ENCODE assay signal across 9 mouse cellular contexts in genomic region chr8:11999736-12000458, GRCm38 (mm10).
DNase-seq lines count a peak whose midpoint lies in the region; ATAC-seq and TF ChIP-seq lines count a peak whose summit lies in the region.
"Had no signal": no experiment of that assay in that cellular context is flagged by ENCODE, and none has a peak within 500 bp of the region (broad histone marks: within the 10 kb centered on the region; RNA-seq: fewer than 3 reads in every experiment).

No protein-coding gene starts in this region.

- no peak for ATAC-seq in lung, embryonic 14.5 days (ENCODE audit: insufficient read depth)
- ATAC-seq in megakaryocyte-erythroid progenitor cell, adult 5-6 weeks (replicated peaks; ENCODE audit: low FRiP score, low TSS enrichment, poor library complexity, severe bottlenecking): no peak

- 24% methylated on average over 23 of the region's 23 CpGs for WGBS in cerebellum, adult 2 months
- 32% methylated on average over 23 of the region's 23 CpGs for WGBS in lung, embryonic 14.5 days

- no peak for DNase-seq in testis, postnatal 14 days (ENCODE audit: low spot score)
- peak; percentile 20 to 25 for DNase-seq in cerebellum, adult 2 months
- peak; percentile 53 for DNase-seq in forelimb bud, embryonic 11.5 days (ENCODE audit: low read depth, low spot score)
- peak; percentile 50 to 64 for DNase-seq in kidney, postnatal 25 days
- peak; percentile 88 for DNase-seq in lung, embryonic 14.5 days
- peak; percentile 82 for DNase-seq in retina, embryonic 14.5 days (ENCODE audit: low spot score)

- no peaks in the 10 kb centered on the region for H3K27me3 ChIP-seq in testis, adult 2 months (ENCODE audit: control insufficient read depth, insufficient read depth, low read length)
- H3K27me3 ChIP-seq in cerebellum, adult 2 months (ENCODE audit: control insufficient read depth, insufficient read depth, low read length): no peaks in the 10 kb centered on the region; the same call in 1 of the 2 replicates
- peaks cover 13% of the 10 kb centered on the region for H3K27me3 ChIP-seq in lung, embryonic 14.5 days (ENCODE audit: insufficient read depth, low read length)

- H3K27ac ChIP-seq in testis, adult 2 months (ENCODE audit: control insufficient read depth, insufficient read depth, low read depth, low read length): no peak overlapping the region
- no peak overlapping the region for H3K27ac ChIP-seq in cerebellum, adult 2 months (ENCODE audit: insufficient read depth, low read length)
- H3K27ac ChIP-seq in lung, embryonic 14.5 days (ENCODE audit: low read depth): no peak overlapping the region

- no peak overlapping the region for H3K9ac ChIP-seq in lung, embryonic 14.5 days

- no peak for TF ChIP-seq POLR2A in testis, adult 2 months (IDR thresholded peaks at IDR 0.05; ENCODE audit: control insufficient read depth, low read depth, low read length)
- TF ChIP-seq POLR2A in cerebellum, adult 2 months (IDR thresholded peaks at IDR 0.05; ENCODE audit: borderline replicate concordance, insufficient read depth, low read length): no peak

- H3K9me3 ChIP-seq in lung, embryonic 14.5 days (ENCODE audit: low read depth, low read length): no peaks in the 10 kb centered on the region

- no peaks in the 10 kb centered on the region for H3K36me3 ChIP-seq in testis, adult 2 months (ENCODE audit: control insufficient read depth, insufficient read depth, low read length)
- no peaks in the 10 kb centered on the region for H3K36me3 ChIP-seq in lung, embryonic 14.5 days (ENCODE audit: insufficient read depth)

- TF ChIP-seq CTCF in testis, adult 2 months (IDR thresholded peaks at IDR 0.05; ENCODE audit: control insufficient read depth, insufficient read depth, insufficient replicate concordance, low read depth, low read length): peak; percentile 31; the same call in 1 of the 2 replicates
- peak; percentile 71 for TF ChIP-seq CTCF in cerebellum, adult 2 months (IDR thresholded peaks at IDR 0.05; ENCODE audit: borderline replicate concordance, insufficient read depth, low read depth, low read length)
- TF ChIP-seq CTCF in lung, embryonic 14.5 days (IDR thresholded peaks at IDR 0.05; ENCODE audit: low read depth): peak; percentile 81

- H3K4me1 ChIP-seq in testis, adult 2 months (ENCODE audit: control insufficient read depth, insufficient read depth, low read length): no peaks in the 10 kb centered on the region
- no peaks in the 10 kb centered on the region for H3K4me1 ChIP-seq in cerebellum, adult 2 months (ENCODE audit: control insufficient read depth, insufficient read depth, low read length)
- H3K4me1 ChIP-seq in lung, embryonic 14.5 days (ENCODE audit: insufficient read depth): no peaks in the 10 kb centered on the region

- no peak overlapping the region for H3K4me2 ChIP-seq in lung, embryonic 14.5 days

- H3K4me3 ChIP-seq in testis, adult 2 months (ENCODE audit: control insufficient read depth, low read depth, low read length): no peak overlapping the region
- no peak overlapping the region for H3K4me3 ChIP-seq in cerebellum, adult 2 months (replicated peaks; ENCODE audit: insufficient read depth, low read depth, low read length)
- no peak overlapping the region for H3K4me3 ChIP-seq in lung, embryonic 14.5 days (ENCODE audit: low read depth, low read length)
- H3K4me3 ChIP-seq: myocyte had no signal

Comparison
In these comparisons a context has a peak if more than half of its experiments do, and no peak if none do; other contexts are left out.
1. CTCF ChIP-seq: peak in every context shown above with its lines; median percentile 81 in lung, embryonic 14.5 days; 71 in cerebellum, adult 2 months; 31 in testis, adult 2 months.